Mouse (Mus musculus) frontal cortex, adult 2 months (tissue): Measurements from ENCODE around the gene Foxf2. TPM values are rescaled to one million over a fixed set of nuclear protein-coding genes. Genes with fewer than 3 reads are reported as not detected.
A peak's percentile ranks its signal among the peaks of the same experiment; 100 is the strongest.

ENCODE experiments used
- DNase-seq, 2 experiments: peaks; one replicate each; pipeline ENCODE4 v3.0.0; 2022; ENCODE audit warnings: low spot score in 1 of 2; ENCODE audit errors: extremely low spot score in 1 of 2
- polyA plus RNA-seq: library from polyadenylated mRNA; depleted of rRNA; stranded (reverse); fragments of >200 nt; gene quantifications from 2 replicates; pipeline ENCODE4 v1.2.3, GENCODE M21; 2012; rRNA removed

The Foxf2 gene
- polyA plus RNA-seq, 1 experiment = 6.6 TPM

- no peak for DNase-seq
These were observed 42.4 kb downstream of the Foxf2 start for GRCm38 (mm10) chr13:31667919-31668524.

- DNase-seq = peak in 1 of 2 experiments; percentile 16
These were observed 46.5 kb downstream of the Foxf2 start for GRCm38 (mm10) chr13:31672093-31672492.

Other genes with a start within 250 kb of the Foxf2 start
- 3.4 and 3.5 TPM in 2 replicates for gene Foxq1, start 69.7 kb upstream of the Foxf2 start, polyA plus RNA-seq
- gene A530084C06Rik, start 66.5 kb upstream of the Foxf2 start, polyA plus RNA-seq = 0.32 and 0.42 TPM in 2 replicates
- 2.8 and 3.3 TPM in 2 replicates for gene Foxc1, start 180.8 kb downstream of the Foxf2 start, polyA plus RNA-seq